Mouse (Mus musculus) thymus, adult 2 months (tissue): Measurements from ENCODE around the gene Pnpla7. TPM values are rescaled to one million over a fixed set of nuclear protein-coding genes. Genes with fewer than 3 reads are reported as not detected.

ENCODE experiments used
- DNase-seq: peaks from one replicate; pipeline ENCODE4 v3.0.0; 2021
- H3K27ac ChIP-seq: fragments of 200-500 bp; 2 replicates; pipeline ENCODE4 v1.5.1; 2012; ENCODE audit warnings: low read length, control low read depth; ENCODE audit not compliant: control insufficient read depth, insufficient read depth
- H3K27me3 ChIP-seq: fragments of 200-500 bp; 2 replicates; pipeline ENCODE4 v1.6.1; 2012; ENCODE audit warnings: mild to moderate bottlenecking, low read length, moderate library complexity, mixed read lengths; ENCODE audit not compliant: control insufficient read depth, insufficient read depth
- H3K36me3 ChIP-seq: fragments of 200-500 bp; 2 replicates; pipeline ENCODE4 v1.6.1; 2012; ENCODE audit warnings: mild to moderate bottlenecking, low read length, moderate library complexity; ENCODE audit not compliant: control insufficient read depth, insufficient read depth
- H3K4me1 ChIP-seq: fragments of 200-500 bp; replicated peaks from 2 replicates; pipeline ENCODE4 v1.6.1; 2012; ENCODE audit warnings: low read length; ENCODE audit not compliant: control insufficient read depth, insufficient read depth
- H3K4me3 ChIP-seq: fragments of 200-500 bp; 2 replicates; pipeline ENCODE4 v1.5.1; 2012; ENCODE audit warnings: mild to moderate bottlenecking, low read length, control low read depth, moderate library complexity; ENCODE audit not compliant: control insufficient read depth, insufficient read depth
- CTCF ChIP-seq: fragments of 200-500 bp; IDR thresholded peaks from 2 replicates; pipeline ENCODE4 v1.5.1; 2012; ENCODE audit warnings: mild to moderate bottlenecking, control low read depth, low read length, moderate library complexity, borderline replicate concordance; ENCODE audit not compliant: control insufficient read depth, poor library complexity, insufficient read depth; ENCODE audit errors: extremely low read depth
- POLR2A ChIP-seq: fragments of 200-500 bp; IDR thresholded peaks from 2 replicates; pipeline ENCODE4 v1.6.1; 2012; ENCODE audit warnings: mild to moderate bottlenecking, low read length, control low read depth, moderate library complexity; ENCODE audit not compliant: control insufficient read depth, poor library complexity, insufficient read depth; ENCODE audit errors: extremely low read depth
- WGBS: fragments of 180-500 bp; shearing (Covaris S2); methylation state at CpG from one replicate; pipeline ENCODE4 v1.1.7; 2018; 5-methylcytosine and 5-hydroxymethylcytosine counted together
- polyA plus RNA-seq: library from polyadenylated mRNA; depleted of rRNA; stranded (reverse); fragments of >200 nt; gene quantifications from 2 replicates; pipeline ENCODE4 v1.2.3, GENCODE M21; 2012

Gene Pnpla7
- polyA plus RNA-seq, 1 experiment = 52.7 TPM

DNA sequence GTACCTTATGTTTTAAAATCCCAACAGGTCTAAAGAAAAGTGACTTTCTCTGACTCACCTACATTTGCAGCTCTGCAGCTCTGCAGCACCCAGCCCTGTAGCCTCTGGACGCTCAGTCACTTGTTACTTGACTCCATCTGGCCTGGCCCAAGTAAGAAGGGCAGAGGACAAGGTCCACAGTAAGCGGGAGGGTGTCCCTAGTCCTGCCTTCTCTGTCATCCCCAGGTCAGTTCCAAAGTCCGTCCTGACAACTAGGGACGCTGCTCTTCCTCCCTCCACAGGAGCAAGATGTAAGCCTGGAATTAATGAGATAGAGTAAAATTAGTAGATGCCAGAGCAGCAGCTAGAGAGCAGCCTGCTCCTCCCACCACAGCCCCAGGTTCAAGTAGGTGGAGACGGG, 104.2 kb downstream of the Pnpla7 start, which contains the start of gene Entpd8:
Entpd8 (plus strand) TSS at position 229 of the 400 bp plus-strand sequence.
- H3K27ac ChIP-seq = no peak within 1 kb of the TSS
- no peaks in the 10 kb centered on the region for H3K36me3 ChIP-seq

DNA sequence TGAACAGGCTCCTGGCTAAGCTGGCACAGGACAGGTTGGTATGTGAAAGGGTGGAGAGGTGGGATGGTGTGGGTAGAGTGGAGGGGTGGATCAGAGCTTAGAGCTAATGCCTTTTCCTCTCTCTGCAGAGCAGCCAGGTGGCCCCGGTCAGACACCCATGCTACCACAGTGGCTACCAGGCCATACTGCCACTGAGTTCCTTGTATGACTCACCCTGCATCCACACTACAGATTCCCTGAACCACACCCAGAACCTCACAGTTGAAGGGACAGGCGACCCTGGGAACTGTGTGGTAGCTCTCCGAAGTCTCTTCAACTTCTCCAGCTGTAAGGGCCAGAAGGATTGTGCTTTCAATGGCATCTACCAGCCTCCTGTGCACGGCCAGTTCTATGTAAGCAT, 107.9 kb downstream of the Pnpla7 start:
- Histone ChIP-seq H3K36me3 (no peaks in the 10 kb centered on the region), H3K4me1 (no peaks in the 10 kb centered on the region), H3K27me3 (no peaks in the 10 kb centered on the region), H3K4me3 (no peak overlapping the region), H3K27ac (no peak overlapping the region)
- 83% methylated on average over 4 of the region's 4 CpGs for WGBS
- TF ChIP-seq POLR2A (no peak), CTCF (no peak)
- DNase-seq = no peak

More for the DNA sequence above, 104.2 kb downstream of the Pnpla7 start, which contains the start of gene Entpd8:
- 86% methylated on average over 5 of the region's 5 CpGs for WGBS
- TF ChIP-seq CTCF = no peak
- TF ChIP-seq POLR2A = no peak
- Histone ChIP-seq H3K4me3 (no peak within 1 kb of the TSS), H3K4me1 (no peaks in the 10 kb centered on the region), H3K27me3 (no peaks in the 10 kb centered on the region)
- DNase-seq = no peak

DNA sequence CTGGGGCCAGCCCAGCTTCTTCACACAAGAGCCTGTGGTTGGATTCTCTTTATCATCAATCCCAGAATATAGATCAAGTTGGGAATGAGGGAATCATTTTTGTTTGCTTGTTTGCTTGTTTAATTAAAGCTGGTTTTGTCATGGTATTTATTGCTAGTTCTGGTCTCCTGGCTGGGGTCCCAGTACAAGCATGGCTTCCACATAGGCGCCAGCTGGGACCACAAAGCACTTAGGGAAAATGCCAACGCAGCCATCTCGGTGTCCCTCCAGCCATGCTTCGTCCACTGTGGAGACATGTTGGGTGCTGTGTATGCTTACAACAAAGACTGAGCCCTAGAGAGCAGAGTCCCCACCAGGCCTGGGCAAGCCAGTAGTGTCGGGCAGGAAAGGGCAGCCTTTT, 109.7 kb downstream of the Pnpla7 start:
- no peak for DNase-seq
- TF ChIP-seq CTCF = no peak
- no peak for TF ChIP-seq POLR2A
- no peaks in the 10 kb centered on the region for H3K36me3 ChIP-seq
- H3K4me3 ChIP-seq = no peak overlapping the region
- H3K27ac ChIP-seq = no peak overlapping the region
- H3K4me1 ChIP-seq = no peaks in the 10 kb centered on the region
- 97% methylated on average over 5 of the region's 5 CpGs for WGBS
- no peaks in the 10 kb centered on the region for H3K27me3 ChIP-seq

DNA sequence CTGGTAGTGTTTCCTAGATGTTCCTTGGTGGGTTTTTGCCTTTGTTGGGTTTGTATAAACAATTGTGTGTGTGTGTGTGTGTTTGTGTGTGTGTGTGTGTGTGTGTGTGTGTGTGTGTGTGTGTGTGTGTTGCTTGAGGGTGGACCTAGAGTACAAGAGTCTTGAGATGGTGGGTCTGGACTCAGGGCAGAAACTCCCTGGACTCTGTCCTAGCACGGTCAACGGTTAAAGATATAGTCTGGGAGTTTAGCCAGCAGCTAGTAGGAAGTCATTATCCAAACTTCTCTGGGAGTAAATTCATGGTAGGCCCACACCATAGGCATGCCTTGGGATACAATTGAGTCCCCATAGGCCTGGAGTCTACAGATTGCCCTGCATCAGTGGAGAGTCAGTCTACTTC, 112.0 kb downstream of the Pnpla7 start:
- H3K27ac ChIP-seq = no peak overlapping the region
- H3K4me3 ChIP-seq = no peak overlapping the region
- no peak for TF ChIP-seq CTCF
- no peak for TF ChIP-seq POLR2A
- H3K27me3 ChIP-seq = no peaks in the 10 kb centered on the region
- WGBS = 100% methylated on average over 2 of the region's 2 CpGs
- no peaks in the 10 kb centered on the region for H3K36me3 ChIP-seq
- DNase-seq = no peak
- H3K4me1 ChIP-seq = no peaks in the 10 kb centered on the region

DNA sequence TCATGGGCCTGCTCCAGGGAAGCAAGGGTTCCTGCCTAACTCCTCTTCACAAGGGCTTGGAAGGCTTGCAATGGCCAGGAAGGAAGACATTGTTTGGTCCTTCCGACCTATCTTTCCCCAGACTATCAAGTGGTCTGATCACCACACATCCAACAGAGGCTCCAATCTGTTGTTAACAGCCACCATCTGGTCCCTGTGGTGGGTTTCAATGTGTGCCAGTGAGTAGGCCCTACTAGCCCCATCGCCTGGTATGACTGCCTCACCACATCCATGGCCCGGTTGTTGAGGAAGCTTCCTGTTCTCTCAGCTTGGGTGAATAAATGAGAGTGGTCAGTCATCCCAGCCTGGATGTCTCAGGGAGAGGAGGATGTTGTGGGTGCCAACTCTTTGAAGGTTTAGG, 112.8 kb downstream of the Pnpla7 start:
- TF ChIP-seq CTCF (no peak), POLR2A (no peak)
- Histone ChIP-seq H3K36me3 (no peaks in the 10 kb centered on the region), H3K4me3 (no peak overlapping the region), H3K27ac (no peak overlapping the region), H3K27me3 (no peaks in the 10 kb centered on the region), H3K4me1 (no peaks in the 10 kb centered on the region)
- DNase-seq = no peak
- 86% methylated on average over 3 of the region's 3 CpGs for WGBS

DNA sequence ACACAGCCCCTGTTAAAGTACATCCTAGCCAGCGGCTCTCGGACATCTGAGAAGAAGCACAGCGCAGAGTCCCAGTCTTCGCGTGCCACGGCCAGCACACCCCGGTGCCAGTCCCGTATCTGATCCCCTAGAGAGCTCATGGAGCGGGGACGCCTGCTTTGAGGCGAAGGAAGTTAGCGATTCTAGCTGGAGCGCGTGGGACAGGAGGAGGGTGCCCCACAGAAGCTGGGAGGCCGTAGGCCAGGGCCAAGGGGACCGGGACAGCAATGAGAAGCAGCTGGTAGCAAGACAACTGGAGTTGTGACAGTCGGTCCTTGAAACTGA, 118.9 kb downstream of the Pnpla7 start:
- no peak overlapping the region for H3K4me3 ChIP-seq
- no peaks in the 10 kb centered on the region for H3K27me3 ChIP-seq
- TF ChIP-seq POLR2A = no peak
- no peak for TF ChIP-seq CTCF
- H3K4me1 ChIP-seq = no peaks in the 10 kb centered on the region
- H3K27ac ChIP-seq = no peak overlapping the region
- DNase-seq = no peak
- no peaks in the 10 kb centered on the region for H3K36me3 ChIP-seq
- WGBS = 73% methylated on average over 17 of the region's 17 CpGs

DNA sequence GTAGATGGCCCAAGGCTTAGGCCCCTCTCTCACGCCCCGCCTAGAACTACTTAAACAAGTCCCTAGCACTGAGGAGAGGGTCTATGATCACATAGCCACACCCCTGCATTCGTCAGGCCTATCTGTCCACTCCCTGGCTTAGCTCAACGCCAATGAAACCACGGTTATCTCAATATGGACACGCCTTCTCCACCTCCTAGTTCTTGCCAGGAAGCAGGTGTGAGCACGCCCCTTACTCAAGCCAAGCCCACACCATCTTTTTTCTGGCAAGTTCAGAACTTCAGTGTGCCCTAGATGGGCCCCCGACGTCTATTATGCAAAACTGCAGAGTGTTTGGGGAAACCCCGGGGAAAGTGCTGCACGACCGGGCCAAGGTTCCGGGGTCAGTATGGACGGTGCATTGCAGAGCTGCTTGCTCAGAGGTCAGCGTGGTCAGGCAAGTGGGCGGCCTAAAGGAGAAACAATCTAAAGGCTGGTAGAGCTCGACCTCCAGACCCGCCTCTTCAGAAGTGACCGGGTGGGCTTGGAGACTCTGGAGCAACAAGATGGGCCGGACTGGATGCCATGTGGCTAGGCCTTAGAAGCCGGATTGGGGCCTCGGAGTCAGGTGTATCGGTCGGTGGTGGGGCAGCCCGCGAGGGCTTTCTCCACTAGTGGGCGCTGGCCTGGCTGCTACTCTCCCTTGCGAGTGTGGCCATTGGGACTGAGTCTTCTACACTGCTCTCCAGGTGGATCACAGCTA, 119.4 kb downstream of the Pnpla7 start, which contains the start of gene Noxa1:
Noxa1 (minus strand) TSS at position 41 of the 742 bp plus-strand sequence.
- TF ChIP-seq CTCF = peak; percentile 31; the same call in 1 of the 2 replicates
- no peak for TF ChIP-seq POLR2A
- Histone ChIP-seq H3K4me3 (no peak within 1 kb of the TSS), H3K36me3 (no peaks in the 10 kb centered on the region), H3K27ac (no peak within 1 kb of the TSS), H3K4me1 (no peaks in the 10 kb centered on the region), H3K27me3 (no peaks in the 10 kb centered on the region)
- DNase-seq = no peak
- 69% methylated on average over 28 of the region's 28 CpGs for WGBS
